Mouse (Mus musculus): ENCODE results near the gene Snx13.

Gene Snx13

DNA sequence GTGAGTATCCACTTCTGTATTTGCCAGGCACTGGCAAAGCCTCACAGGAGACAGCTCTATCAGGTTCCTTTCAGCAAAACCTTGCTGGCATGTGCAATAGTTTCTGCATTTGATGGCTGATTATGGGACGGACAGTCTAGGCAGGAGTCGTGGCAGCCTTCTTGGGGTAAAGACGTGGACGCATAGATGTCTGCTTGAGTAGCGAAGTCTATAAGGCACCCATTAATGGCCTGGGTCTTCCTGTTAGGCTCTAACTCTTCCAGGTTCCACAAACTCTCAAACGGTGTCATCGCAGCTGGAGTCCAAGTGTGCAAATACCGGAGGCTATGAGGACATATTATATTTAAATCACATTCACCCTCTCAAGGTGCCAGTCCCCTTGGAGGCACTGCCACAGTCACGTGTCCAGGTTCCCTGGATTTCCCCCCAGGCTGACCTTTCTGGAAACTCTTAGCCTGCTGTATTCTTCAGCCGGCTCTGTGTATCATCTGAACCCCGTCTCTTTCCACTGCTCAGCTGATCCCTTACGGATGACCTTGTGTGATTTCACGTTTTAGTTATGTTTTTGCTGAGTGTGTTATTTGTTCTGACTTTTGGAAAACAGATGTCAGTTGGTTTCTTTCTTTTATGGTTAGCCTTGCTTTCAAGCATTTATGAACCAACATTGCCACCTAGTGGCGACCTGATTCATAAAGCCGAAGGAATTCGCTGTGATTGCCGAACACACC is 144.9 kb downstream of the Snx13 start:
- peak; percentile 76 for DNase-seq

DNA sequence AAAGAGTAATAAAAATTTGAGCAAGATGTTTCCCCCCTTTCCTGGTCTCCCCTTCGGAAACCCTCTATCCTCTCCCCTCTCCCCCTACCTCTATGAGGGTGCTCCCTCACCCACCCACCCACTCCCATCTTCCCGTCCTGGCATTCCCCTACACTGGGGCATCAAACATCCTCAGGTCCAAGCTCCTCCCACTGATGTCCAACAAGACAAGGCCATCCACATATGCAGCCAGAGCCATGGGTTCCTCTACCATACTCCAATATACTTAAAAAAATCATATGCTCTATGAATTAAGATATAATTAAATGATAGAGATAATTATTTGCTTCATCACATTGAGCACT is 145.4 kb downstream of the Snx13 start:
- DNase-seq: no peak
